Mouse (Mus musculus) olfactory bulb, adult 2 months (tissue): ENCODE data around the gene Prkcb.

Experiments used
- CTCF ChIP-seq: fragments of 200-500 bp; IDR thresholded peaks from 2 replicates; pipeline ENCODE4 v1.5.1; 2012; ENCODE audit warnings: low read depth, mild to moderate bottlenecking, low read length, moderate library complexity; ENCODE audit not compliant: insufficient read depth
- POLR2A ChIP-seq: fragments of 200-500 bp; IDR thresholded peaks from 2 replicates; pipeline ENCODE4 v1.6.1; 2012; ENCODE audit warnings: mild to moderate bottlenecking, low read depth, low read length, moderate library complexity; ENCODE audit not compliant: insufficient read depth

GRCm38 (mm10) chr7:122672981-122673380 lies 384.4 kb downstream of the Prkcb start:
- no peak for TF ChIP-seq POLR2A
- TF ChIP-seq CTCF, result no peak
